Mouse (Mus musculus) R1 (cell line): ENCODE measurements around the gene Lrrc29.
"Not testable (repeated sequence)": the region's sequence is repeated elsewhere in the genome, so short reads cannot be mapped to it uniquely, and the experiment has no call there.

Experiments
- DNase-seq: peaks from one replicate; pipeline ENCODE4 v3.0.0-alpha.2; 2018; ENCODE audit warnings: low read depth, low spot score

Lrrc29 gene

DNA sequence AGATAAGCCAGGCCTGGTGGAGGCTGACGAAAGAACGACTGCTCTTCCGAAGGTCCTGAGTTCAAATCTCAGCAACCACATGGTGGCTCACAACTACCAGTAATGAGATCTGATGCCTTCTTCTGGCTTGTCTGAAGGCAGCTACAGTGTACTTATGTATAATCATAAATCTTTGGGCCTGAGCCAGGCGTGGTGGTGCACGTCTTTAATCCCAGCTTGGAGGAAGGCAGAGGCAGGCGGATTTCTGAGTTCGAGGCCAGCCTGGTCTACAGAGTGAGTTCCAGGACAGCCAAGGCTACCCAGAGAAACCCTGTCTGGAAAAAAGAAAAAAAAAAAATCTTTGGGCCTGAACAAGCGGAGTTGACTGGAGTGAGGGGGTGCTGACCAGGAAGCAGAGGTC, 34.7 kb downstream of the Lrrc29 start:
- DNase-seq = not testable (repeated sequence)

DNA sequence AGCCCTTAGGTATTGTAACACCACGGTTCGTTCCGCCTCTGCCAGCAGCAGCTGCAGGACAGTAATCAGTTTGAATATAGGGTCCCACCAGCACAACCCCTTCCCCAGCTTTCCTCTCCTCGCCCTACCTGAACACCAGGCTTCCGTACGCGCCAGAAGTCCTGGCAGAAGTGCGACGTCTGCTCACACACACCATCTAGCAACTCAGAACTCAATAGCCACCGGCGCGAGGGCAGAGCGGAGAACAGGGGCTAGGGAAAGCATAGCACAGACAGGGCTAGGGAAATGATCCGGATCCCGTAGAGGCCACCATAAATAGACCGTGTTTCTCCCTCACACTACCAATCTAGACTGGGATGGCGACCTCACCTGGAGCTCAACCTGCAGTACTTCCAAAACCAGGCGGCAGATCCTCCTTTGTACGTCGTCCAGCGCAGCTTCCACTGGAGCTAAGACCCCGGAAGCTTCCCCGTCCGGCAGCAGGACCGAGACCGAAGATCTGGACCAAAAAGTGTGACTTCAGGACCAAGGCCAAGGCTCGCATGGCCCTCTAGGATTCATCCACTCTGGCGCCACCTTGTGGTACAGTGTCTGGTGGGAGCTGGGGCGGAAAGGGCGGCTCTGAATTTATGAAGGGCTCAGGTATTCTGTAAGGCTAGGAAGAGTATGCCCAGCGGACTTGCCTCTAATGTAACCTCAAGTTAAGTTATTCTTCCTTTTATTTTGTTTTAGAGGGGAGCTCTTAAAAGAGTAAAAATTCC, 35.3 kb downstream of the Lrrc29 start:
- DNase-seq = peak; percentile 93

DNA sequence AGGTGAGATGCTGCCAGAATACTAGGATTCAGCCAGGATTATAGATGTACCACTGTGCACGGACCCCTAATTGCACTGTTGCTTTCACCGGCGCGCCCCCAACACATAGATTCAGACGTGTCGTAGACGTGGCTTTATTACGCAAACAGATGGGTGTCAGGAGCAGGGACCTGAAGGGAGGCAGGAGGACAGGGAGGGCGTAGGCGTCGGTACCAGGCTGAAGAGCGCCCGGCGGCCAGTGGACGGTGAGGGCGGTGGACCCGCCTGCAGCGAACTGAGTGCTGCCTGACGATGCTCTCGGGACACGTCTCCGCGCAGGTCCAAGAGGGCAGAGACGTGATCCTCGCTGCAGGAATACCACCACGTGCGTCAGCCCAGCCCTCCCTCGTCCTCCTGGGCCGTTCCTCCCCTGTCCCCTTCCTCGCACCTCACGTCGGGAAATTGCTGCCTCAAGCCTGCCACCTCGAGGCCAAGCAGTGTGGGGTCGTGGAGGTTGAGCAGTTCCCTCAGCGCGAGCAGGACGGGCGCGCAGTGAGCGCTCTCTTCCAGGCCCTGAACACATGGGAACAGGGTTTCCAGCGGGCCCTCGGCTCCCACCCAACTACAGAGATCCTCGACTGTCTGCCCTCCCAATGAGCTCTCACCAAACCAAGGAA, 36.1 kb downstream of the Lrrc29 start, which contains the start of gene 4931428F04Rik:
TSS of gene 4931428F04Rik (minus strand) at position 60 of the 656 bp plus-strand sequence.
- peak; percentile 85 for DNase-seq

DNA sequence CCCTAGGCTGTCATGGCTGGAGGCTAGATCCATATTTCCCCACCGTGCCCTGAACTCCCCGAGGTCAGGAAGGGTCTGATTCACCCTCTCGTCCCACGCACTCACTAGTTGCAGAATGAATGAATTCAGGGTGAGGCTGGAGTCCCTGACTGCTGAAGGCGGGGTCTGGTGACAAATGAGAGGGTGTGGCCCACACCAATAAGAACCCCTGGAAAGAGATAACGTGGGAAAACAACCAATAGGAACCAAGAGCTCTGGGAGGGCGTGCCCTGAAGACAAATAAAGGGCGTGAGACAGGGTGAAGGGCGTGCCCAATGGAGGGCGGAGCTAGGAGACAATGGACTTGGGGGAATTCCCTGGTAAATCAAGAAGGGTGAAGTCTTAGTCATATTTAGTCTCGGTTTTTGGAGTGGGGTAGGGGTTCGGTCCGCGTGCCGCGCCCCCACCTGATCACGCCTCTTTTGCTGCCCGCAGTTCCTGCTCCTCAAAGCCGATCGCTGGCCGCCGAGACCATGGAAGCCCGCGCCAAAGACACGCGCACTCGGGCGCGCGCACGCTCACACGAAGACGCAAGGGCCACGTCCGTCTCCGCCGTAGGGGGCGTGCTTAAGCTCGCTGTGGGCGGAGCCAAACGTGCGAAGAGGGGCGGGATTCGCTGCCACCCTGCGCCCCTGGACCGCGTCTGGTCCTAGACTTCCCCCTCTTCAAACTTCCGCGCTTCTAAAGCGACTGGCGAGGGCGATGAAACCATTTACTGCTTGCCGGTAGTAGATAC, 36.9 kb downstream of the Lrrc29 start:
- peak; percentile 99 for DNase-seq

DNA sequence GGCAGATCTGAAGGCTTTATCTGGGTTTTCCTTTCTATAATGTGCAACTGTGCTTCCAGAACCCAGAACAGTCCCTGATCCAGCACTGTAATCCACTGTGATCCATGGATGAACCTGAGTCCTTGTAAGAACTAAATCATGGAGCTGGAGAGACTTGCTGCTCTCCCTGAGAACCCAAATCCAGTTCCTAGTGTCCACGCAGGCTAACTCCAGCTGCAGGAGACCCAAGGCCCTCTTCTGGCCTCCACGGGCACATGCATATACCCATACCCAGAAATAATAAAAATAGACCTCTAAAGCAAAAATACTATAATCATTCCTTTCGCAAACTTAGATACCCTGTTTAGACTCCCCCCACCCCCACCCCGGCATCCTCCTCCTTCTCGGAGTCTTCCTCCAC, 37.8 kb downstream of the Lrrc29 start:
- DNase-seq = no peak

DNA sequence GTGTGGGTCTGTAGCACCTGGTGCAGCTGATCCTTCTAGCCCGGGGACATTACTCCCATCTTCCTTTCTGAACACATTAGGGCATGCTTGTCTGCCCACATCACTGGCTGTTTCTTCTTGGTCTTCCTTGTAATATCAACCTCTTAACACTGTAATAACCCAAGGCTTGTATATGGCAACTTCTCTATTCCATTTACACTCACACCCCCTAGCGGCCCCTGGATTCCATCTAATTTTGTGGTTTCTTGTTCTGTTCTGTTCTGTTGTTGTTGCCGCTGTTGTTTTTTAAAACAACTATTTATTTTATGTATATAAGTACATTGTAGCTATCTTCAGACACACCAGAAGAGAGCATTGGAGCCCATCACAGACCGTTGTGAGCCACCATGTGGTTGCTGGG, 39.2 kb downstream of the Lrrc29 start:
- DNase-seq = no peak

DNA sequence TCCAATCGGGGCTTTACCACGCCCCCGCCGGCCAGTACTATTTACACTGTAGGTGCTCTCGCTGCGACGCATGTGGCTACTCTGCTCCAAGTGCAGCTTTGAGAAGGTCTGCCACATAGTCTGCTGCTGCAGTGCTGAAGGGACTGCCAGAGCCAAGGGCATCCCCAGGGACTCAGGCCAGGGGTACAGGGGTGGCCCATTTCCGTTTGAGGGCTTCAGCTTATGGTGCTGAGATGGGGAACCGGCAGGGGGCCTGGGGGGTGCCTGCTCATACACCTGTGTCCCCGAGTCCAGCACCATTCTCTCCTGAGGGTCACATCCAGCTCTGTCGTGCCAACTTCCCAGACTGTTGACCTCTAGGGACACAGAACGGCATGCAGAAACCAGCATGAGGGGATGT, 40.6 kb downstream of the Lrrc29 start:
- DNase-seq = no peak

DNA sequence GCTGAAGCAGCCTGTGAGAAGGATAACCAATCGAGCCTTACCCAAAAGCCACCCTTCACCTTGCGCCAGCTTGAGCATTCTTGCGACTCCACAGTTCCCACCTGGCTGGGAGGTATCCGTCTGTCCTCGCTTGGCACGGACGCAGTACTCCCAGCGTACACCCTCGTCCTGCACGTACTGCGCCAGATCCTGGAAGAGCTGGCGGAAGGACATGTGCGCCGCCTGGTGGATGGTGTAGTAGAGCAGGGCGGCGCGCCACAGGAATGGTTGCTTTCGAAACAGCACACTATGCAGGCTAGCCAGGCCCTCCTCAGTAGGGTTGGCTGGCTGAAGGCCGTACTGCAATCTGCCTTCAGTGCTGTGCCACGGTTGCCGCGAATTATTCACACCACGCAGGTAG, 43.0 kb downstream of the Lrrc29 start:
- peak; percentile 87 for DNase-seq

DNA sequence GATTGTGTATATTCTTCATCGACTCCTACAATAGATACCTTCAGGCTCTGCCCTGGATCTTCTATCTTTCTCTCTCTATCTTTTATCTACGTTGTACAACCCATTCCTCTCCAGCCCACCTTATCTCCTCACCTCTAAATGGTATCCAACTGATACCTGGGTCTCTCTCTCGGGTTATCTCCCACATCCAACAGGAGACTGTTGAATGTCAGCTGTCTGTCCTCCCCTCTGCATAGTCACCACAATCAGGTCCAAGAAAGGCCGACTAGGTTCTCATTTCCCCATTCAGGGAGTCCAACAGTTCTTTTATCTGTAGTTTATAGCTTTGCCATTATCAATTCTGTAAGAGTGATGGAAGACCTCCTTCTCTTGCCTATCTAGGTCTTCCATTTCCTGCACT, 43.8 kb downstream of the Lrrc29 start:
- DNase-seq = no peak

DNA sequence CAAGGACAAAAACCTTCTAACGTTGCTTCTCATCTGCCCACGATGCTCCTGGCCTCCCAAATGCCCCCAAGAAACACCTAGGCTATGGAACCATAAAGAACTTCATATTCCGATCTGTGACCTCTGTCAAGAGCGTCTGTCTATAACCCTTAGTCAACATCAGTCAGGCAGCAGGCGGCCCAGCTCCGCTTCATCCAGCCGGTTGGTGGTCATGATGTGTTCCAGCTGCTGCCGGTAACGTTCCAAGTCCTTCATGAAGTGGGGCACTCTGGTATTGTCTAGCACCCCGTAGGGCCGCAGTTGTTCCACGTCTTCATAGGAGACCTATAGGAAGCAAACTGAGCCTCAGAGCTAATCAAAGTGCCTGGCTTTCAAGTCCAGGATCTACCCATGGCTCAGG, 44.3 kb downstream of the Lrrc29 start:
- no peak for DNase-seq

DNA sequence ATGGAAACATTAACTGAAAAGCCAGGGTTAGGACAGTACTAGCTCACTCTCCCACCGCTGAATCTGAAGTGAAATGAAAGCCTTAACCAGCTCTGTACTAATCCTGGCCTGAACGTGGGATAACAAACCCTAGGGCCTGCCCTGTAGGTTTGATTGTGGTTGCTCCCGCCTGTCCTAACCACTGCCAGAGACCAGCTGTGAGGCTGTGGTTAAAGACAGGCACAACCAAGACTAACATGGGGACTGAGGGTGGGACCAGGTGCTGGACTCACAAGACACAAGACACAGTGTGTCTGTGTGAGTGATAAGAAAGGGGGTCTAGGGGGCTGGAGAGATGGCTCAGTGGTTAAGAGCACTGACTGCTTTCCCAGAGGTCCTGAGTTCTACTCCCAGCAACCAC, 45.5 kb downstream of the Lrrc29 start:
- DNase-seq = no peak

DNA sequence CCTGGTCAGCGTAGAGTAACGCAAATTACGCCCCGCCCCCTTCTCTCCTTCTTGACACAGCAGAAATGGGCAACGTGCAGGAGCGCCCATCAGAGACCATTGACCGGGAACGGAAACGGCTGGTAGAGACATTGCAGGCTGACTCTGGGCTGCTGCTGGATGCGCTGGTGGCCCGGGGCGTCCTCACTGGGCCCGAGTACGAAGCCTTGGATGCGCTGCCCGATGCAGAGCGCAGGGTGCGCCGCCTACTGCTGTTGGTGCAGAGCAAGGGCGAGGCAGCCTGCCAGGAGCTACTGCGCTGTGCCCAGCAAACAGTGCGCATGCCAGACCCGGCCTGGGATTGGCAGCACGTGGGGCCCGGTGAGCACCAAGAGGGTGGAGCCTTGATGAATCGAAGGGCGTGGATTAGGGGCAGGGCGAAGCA, 47.2 kb downstream of the Lrrc29 start:
- peak; percentile 62 for DNase-seq

DNA sequence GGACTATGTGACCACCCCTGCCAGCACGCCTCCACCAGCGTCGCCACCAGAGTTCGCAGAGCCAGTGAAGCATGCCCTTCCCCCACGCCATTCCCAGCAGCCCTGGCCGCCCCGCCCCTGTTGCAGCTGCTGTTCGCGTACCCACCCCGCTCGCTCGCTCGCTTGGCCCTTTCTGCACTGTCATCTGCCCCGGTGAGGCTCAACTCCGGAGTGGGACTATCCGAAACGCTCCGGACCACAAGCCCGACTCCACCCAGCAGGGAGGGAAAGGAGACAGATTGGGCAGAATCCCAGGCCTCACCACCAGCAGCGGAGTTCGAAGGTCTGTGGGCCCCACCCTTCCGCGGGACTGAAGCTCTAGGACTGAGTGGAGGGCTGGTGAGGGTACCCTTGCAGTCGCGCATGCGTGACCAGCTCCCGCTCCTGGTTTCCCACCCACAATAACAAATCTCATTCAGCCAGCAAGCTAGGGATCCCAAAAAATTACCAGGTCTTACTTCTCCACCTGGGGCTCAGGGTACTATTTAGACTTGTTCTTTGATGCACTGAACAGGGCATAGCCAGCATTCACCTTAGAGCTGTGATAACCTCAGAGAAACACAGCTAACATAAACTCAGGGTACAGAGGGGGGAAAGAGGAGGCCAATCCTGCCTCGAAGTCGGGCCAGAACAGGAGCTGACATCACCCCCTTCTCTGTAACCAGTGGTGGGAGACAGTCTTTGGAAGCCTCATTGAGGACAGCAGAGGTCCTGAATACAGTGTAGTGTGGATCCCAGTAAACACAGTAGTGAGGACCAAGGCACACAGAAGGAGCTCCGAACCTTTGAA, 49.6 kb downstream of the Lrrc29 start:
- peak; percentile 73 for DNase-seq

DNA sequence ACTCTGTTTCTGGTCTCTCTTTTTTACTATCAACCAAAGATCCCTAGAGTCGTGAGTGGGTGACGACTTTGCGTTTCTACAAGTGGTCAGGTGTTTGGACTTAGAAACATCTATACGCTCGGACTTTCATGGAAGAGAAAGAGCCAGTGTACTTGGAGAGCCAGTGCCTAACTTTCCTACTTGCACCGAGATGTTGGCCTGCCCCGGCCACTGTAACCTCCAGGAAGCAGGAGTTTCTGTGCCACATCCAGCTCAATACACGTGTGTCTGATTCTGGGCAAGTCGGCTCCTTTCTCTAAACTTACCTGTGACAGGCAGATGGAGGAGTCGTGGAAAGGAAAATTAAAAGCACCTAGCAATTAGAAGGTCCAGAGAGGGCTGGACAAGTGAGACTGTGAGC, 50.2 kb downstream of the Lrrc29 start, which contains the start of gene Nol3:
TSS of gene Nol3 (plus strand) at position 301 of the 400 bp plus-strand sequence.
- DNase-seq = no peak

DNA sequence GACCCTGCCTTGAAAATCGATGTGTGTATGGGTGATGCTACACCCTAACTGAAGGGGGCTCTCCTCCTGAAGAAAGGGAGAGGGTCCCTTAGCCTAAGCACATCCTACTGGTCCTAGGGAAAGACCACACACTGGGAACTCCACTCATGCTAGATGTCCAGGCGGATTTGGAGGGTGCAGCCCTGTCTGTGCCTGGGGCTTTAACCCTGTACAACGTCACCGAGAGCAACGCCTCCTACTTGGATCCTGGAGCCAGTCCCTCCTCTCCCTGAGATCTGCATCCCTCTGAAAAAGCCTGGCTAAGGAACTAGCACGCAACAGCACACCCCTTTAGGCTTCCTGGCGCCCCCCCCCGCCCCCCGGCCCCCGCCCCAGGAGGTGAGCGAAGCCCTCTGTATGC, 50.7 kb downstream of the Lrrc29 start:
- DNase-seq = no peak

DNA sequence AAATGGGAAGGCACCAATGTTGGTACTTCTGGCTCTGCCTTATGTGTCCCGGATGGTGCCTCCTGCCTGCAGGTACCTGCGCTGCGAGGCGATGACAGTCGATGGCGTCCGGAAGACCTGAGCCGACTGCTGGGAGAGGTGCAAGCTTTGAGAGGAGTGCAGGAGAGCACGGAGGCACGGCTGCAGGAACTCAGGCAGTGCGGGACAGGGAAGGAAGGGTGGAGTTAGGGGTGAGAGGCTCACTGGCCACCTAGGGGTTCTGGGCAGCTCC, 55.2 kb downstream of the Lrrc29 start:
- peak; percentile 35 for DNase-seq

DNA sequence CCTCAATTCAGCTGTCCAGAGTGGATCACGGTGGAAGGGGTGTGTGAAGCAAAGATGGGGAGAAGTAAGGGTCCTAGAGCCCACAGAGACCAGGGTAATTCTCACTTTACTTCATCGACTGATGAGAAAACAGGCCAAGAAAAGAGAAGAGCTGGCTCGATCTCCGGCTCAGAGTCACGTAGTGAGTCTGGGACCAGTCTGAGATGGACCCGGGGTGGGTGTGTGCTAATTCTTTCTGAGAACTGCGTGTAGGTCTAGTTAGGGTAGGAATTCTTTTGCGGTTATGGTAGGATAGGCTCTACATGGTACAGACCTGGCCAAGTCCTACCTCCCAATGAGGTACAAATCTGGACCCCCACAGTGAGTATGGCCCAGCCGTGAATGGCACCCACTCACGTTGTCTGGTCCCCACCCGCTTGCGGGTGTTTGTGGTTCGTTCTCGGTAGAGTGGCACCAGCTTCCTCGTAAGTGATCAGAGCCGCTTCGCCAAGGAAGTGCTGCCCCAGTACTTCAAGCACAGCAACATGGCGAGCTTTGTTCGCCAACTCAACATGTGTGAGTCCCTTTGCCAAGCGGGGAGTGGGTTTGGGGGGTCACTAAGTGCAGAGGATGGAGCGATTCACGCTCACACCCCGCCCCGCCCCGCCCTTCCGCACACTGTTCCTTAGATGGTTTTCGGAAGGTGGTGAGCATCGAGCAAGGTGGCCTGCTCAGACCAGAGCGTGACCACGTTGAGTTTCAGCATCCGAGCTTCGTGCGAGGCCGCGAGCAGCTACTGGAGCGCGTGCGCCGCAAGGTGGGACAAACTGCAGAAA, 55.8 kb downstream of the Lrrc29 start:
- DNase-seq = no peak

DNA sequence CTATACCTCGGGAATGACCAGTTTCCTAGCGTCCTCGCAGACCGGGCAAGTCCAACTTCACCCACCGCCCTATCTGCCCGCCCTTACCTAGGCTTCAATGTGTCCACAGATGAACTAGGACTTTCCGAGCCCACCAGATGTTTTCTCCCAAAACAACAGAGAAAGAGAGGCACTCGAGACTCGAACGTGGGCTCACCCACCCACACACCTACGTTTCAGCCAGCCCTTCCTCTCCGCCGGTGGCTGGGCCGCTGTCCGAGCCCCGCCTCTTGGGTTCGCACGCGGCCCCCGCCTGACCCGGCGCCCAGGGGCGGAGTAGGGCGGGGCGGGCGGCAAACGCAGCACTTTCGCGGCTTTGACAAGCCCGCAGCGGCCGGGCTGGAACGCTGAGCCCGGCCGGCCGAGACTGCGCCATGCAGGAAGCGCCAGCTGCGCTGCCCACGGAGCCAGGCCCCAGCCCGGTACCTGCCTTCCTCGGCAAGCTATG, 56.6 kb downstream of the Lrrc29 start, which contains the start of gene Hsf4:
TSS of gene Hsf4 (plus strand) at position 341 of the 487 bp plus-strand sequence.
- DNase-seq = no peak

DNA sequence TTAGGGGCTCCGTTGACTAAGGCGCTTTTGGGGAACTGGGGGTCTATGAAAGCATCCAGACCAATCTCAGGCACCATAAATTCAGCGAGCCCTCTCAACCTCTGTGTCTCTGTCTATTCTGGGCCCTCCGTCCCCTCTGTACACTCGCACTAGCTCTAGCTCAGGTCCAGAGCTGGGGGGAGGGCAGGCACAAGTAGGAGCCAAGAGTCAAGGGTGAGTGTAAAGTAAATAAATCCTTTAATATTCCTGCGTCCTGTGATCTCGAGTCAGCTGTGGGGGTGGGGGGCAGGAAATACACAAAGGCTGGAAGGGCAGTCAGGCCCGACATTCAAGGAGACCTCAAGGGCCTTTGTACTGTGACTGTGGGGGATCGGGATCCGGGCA, 57.0 kb downstream of the Lrrc29 start:
- DNase-seq = no peak

DNA sequence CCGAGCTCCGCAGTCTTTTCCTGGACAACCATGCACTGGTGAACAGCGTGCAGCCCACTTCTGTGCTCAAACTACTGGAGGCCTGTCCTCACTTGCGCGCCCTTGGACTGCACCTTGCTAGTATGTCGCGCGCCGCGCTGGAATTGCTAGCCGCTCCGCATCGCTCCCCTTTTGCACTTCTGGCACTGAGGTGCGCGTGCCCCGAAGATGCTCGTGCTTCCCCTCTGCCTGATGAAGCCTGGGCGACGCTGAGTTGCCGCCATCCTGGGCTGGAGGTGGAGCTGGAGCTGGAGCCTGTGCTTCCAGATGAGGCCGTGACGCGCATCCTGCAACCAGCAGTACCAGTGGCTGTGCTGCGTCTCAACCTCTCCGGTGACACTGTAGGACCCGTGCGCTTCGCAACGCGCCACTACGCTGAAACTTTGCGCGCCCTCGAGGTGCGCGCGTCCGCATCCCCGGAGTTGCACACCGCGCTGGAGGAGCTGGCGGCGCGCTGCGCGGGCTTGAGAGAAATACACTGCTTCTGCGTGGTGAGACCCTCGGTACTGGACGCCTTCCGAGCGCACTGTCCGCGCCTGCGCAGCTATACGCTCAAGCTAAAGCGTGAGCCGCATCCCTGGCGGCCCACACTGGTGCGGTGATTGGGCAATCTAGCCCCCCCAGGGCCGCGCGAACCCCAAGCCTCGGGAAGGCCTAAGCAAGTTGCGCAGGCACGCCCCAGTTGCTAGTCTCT, 57.6 kb downstream of the Lrrc29 start:
- peak; percentile 87 for DNase-seq
